Mouse (Mus musculus) lung, postnatal 25 days (tissue): Measurements from ENCODE around the gene Gabarap.
"Not testable (repeated sequence)": the region's sequence is repeated elsewhere in the genome, so short reads cannot be mapped to it uniquely, and the experiment has no call there.

ENCODE experiments used
- DNase-seq: peaks from one replicate; pipeline ENCODE4 v3.0.0; 2022; ENCODE audit warnings: low spot score

Gene Gabarap

DNA sequence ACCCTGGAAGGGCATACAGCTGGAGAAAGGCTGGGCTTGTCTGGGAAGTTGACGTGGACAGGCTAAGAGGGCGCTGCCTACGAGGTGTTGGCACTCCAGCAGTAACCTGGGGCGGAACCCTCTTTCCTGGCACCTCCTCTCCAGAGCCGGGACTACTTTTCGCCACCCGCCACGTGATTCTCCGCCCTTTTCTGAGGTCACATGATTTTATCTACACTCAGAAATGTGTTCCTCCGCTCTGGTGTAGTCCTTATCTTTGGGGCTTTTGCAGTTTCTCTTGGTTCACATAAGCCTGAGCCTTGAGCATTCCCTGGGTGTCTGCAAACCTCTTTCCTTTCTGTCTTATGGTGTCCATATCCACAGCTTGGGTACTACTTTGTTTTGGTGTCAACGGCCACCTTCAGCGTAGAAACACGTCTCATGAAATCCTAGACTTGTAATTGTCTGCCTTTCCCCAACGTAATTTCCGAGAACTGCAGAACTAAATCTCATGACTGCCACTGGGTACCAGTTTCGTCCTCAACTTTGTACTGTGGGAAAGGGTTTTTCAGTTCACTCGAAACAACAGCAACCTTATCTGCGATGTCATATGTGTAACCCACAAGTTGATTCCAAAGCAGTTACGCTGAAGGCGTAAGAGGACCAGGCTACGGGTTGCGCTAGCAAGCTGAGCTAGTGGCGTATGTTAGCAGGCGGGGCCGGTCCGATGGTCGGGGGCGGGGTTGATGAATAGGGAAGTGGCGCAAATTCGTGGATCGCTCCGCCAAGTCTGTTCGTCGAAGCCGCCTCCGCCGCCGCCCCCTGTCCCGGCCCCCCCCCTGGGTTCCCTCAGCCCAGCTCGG is at the start of gene Gabarap:
Gabarap (plus strand) TSS at position 294 of the 842 bp plus-strand sequence.
- peak; percentile 98 for DNase-seq

DNA sequence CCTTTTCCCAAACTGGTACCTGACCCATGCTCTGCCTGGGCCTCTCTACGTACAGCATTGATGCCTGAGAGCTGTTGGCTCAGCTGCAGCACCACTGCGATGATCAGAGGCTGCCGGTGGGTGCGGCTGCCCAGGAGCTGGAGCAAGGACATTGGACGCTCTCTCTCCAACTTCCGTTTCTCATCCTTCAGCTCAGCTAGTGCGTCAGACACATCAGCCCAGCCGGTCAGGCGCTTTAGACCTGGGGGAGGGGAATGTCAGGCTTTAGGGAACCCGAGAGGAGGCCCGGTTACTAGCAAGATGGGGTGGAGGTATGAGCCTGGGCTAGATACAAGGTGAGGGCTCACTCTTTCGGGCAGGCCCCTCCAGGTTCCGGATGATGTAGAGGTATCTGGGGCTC is 45.7 kb upstream of the Gabarap start:
- no peak for DNase-seq

DNA sequence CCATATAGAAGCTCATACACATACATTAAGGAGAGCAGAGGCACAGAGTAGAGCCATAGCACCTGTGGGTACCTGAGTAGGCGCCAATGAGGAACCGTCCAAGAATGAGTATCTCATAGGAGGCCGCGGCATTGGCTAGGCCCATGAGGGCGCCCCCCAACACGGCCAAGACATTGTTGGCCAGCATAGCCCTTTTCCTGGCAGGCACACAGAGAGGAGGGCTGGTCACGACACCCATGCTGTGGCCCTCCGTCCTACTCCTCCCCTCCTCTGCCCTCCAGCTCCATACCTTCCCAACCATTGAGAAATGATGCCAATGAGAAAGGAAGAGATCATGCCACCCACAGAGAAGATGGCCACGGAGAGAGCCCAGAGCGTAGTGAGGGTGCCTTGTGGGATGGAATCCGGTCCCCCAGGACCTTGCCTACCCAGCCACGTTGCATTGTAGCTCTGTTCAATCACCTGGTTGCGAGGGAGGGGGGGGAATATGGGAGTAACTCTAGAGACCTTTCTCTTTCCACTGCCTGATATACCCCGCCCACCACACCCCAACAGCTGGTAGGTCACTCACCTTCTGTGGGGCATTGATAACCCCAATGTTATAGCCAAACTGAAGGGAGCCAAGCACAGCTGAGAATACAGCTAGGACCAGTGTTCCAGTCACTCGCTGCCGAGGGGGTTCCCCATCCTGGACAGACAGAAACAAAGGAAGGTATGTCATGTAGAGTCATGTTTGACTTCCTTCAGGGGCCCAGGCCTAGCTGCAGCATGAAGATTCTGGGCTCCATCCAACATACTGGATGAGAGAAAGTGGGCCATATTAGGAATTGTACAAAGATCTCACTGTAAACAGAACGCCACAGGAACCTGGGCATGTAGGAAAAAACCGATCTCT is 44.7 kb upstream of the Gabarap start:
- no peak for DNase-seq

DNA sequence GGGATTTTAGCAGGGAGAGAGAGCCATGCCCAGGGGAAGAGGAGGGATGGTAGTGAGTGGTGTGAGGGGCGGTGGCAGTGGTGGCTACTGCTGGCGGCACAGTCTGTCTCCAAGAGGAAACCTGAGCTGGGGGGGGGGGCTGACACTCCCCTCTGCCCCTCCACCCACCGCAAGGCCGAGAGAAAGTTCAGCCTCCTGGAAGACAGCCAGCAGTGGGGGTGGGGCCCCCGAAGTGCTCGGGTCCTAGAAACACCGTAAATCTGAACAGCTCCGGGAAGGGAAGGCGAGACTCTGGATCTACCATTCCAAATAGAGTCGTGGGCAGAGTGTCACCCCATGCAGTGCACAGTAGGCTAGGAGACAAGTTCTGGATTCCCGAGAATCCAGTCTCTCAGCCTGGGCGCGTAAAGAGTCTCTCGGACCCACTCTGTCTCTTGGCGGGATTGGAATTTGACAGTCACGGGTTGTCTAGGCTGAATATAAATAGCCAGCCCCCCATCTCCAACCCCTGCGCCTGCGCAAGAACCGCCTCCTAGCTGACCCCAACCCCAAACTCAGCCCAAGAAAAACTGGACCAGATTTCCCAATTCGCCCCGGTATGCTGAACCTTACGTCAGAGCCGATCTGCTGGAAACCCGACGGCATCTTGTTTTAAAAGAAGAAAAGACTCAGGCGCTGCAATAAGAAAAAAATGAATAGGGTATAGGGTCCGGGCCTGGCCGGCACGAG is 43.4 kb upstream of the Gabarap start:
- no peak for DNase-seq

DNA sequence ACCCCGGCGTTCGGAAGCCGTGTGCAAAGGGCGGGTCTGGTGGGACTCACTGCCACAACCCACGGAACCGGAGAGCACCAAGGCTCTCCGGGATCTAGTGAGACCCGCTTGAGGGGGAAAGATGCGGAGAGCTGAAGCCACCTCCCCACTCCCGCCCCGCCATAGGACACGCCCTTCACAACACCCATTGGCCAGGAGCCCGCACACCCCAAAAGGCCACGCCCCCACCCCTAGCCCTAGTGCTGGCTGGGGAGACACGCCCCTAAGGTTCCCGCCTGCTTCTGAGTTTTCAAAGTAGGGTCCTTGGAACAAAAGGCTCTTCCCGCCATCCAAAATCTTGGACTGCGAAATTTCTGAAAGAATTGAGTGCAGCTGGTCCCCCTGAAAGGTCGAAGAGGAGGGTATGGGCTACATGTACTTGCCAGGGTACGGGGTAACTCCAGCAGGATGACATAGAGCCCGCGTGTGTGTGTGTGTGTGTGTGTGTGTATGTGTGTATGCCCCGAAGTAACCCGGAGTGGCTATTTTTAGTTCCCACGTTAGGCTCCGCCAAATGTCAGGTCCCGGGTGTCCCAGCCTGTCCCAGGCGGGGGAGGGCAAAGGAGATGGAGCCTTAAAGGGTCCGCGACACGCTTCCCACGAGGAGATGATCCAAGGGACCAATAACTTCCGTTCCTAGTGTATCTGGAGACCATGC is 42.7 kb upstream of the Gabarap start, which contains the start of gene Slc2a4:
Slc2a4 (minus strand) TSS at position 123 of the 697 bp plus-strand sequence.
- peak; percentile 91 for DNase-seq

DNA sequence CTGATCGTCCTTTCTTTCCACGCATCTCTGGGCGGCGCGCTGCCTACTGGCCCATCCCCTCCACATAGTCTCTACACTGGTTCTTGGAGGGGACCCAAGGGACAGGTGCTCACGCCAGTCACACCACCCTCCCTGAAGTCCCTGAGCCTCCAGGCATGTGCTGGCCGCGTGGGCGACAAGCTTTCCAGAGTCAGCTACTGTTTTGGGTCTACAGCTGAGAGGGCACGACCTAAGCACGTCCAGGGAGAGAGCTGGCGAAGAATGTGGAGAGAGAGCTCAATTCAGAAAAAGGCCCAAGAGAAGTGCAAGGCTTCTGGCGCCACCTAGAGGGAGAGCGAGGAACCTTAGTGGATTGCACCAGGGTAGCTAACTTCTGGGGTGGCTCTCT is 42.2 kb upstream of the Gabarap start:
- DNase-seq = peak; percentile 89

DNA sequence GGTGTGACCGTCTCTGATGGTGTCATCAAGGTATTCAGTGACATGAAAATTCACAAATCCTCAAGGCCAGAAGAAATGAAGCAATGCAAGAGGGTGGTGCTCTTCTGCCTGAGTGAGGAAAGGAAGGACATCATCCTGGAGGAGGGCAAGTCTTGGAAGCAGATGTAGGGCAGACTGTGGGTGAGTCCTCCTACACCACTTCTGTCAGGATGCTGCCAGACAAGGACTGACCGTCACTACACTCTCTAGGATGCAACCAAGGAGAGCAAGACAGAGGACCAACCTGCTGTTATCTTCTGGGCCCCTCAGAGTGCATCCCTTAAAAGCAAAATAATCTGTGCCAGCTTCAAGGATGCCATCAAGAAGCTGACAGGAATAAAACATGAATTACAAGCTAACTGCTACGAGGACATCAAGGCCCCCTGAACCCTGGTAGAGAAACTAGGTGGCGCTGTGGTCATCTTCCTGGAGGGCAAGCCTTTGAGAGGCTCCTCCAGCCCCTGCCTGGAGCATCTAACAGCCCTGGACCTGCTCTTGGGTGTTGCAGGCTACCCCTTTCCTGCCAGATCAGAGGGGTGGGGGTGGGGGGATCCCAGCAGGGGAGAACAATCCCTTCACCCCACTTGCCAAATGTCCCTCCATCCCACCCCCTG is 40.0 kb upstream of the Gabarap start:
- DNase-seq = no peak

DNA sequence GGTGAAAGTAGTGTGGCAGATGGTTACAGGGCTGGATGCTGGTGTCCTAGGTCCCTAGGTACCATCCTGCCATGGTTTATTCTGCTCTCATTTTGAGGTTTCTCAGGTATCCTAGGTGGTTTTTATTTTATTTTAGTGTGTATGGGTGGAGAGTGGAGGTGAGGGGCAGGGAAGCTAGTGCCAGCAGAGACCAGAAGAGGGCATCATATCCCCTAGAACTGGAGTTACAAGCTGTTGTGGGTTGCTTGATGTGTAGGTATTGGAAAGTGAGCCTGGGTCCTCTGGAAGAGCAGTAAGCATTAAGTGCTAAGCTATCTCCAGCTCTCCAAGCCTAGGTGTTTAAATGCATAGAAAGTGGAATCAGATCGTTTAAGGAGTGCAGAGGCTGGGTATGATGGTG is 38.7 kb upstream of the Gabarap start:
- no peak for DNase-seq

DNA sequence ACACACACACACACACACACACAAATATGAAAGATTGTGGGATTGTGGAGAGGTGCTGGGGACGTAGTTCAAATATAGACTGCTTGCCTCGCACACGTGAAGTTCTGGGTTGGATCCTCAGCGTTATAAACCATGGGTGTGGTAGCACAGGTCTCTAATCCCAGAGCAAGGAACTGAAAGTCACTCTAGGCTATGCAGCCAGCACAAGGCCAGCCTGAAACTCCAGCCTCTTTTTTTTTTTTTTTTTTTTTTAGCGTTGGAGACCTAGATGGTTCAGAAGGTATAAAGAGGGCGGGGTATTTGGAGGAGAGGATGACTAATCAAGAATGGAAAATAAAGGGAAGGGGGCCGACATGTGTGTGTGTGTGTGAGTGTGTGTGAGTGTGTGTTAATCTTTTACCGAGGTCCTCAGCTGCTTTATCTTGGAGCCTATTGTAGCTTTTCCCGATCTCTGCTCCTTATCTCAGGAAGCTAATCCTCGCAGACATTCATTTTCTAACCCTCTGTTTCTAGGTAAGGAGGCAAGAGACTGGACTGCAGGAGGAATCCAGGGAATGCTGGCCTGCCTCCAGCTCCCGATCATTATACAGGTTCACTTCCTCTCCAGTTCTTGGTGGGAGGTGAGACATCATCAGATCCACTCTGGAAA is 37.6 kb upstream of the Gabarap start:
- no peak for DNase-seq

DNA sequence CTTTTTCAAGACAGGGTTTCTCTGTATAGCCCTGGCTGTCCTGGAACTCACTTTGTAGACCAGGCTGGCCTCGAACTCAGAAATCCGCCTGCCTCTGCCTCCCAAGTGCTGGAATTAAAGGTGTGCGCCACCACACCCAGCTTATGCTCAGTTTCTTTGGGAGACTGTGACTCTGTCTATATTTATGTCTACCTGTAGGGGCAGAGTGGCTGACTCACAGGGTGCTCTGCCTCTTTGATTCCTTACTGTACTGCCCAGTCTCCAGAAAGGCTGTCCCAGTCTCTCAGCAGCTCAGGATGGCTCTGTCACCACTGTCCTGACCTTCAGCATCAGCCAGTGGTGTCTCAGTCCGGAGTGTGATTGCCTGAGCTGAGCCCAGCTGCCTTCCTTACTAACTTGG is 35.3 kb upstream of the Gabarap start:
- DNase-seq = not testable (repeated sequence)

DNA sequence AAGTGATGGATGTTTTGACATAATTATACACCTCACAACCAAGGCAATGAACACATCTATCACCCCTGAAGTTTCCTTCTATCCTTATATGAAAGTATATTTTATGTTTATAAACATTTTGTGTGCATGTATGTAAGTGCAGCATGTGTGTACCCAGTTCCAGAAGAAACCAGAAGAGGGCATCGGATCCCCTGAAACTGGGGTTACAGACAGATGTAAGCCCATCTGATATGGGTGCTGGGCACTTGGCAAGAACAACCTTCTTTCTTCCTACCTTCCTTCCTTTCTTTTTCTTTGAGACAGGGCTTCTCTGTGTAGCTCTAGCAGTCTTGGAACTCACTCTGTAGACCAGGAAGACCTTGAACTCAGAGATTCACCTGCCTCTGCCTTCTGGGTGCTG is 34.7 kb upstream of the Gabarap start:
- no peak for DNase-seq

DNA sequence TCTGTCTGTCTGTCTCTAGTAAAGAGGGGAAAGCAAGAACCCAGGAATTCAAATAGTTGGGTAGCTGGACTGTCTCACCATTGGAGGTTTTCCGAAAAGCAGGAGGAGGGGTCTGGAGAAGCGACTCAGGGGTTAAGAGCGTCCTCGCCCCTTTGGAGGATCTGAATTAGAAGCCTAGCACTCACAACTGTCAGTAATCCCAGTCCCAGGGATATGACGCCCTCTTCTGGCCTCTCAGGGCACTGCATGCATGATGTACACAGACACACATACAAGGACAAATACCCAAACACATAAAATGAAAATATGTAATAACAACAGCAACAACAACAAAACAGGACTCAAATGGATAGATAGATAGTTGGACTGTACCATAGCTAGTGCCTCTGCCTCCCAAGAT is 30.3 kb upstream of the Gabarap start:
- DNase-seq = no peak

DNA sequence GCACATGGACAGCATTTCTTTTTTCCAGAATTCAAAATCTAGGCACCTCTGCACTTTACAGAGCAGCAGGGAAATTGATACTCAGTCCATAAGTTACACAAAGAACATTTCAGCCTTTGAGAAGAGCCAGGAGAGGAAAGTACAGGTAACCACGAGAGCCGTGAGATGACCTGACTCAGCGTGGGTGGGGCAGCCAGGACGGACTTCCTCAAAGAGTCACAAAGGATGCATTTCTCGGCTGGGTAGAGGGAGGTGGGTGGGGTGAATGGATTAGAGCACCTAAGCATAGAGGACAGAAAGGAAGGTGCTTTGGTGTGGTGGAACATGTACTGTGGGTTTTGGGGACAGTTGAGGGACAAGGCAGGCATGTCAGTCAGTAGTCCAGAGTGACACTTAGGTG is 29.1 kb upstream of the Gabarap start:
- DNase-seq = no peak

DNA sequence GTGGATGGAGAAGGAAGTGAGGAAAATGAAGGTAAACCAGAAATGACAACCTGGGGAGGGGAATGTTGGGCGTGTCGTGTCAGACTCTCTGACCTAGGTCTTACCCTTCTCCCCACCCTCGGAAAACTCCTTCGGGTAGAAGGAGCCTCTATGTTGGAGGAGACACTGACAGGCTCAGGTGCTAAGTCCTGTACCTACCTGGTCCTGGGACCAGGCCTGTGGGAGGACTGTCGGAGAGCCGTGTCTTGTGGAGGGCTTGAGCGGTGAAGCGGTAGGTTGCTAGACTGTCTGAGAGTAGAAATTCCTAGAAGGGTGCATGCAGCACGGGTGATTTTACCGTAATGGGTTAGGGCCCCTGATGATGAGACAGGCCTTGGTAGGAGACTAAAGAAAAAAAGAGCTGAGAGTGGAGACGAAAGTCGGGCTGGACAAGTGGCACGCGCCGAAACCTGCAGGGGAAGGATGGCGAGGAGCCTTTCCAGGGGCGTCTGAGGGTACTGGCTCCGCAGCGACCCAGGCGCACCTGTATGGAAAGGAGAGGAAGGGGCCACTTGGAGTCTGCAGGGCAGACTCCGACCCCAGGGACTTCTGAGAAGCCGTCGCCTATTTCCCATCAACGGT is 26.2 kb upstream of the Gabarap start, which contains the start of gene Cldn7:
Cldn7 (plus strand) TSS at position 130 of the 621 bp plus-strand sequence.
- no peak for DNase-seq

DNA sequence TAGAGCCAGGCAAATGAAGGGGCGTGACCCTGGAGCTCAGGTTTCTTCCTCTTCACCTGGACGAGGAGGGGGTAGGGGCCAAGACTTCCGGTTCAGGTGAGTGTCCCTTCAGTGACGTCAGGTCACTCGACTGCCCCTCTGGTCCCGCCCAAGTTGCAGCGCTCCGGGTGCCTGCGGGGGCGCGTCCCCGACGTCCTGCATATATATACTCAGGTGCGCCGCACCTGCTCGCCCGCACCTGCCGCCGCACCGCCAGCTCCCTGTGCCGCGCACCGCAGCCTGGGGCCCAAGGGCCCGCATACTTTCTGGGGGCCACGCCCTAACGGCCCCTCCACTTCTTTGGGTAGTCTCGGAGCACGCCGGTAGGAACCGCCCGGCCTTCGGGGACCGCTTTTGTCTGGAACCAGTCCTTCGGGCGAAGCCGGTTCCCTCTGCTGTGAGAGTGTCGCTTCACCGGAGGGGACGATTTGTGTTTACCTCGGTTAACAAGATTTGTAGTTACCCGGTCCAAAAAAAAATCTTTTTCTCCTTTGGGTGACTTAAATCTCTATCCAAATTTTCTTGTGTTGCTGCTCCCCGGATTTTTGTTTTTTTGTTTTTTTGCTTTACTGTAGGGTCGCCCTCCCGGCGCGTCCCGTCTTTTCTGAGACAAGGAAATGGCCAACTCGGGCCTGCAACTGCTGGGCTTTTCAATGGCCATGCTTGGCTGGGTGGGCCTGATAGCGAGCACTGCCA is 25.5 kb upstream of the Gabarap start:
- DNase-seq = peak; percentile 89

DNA sequence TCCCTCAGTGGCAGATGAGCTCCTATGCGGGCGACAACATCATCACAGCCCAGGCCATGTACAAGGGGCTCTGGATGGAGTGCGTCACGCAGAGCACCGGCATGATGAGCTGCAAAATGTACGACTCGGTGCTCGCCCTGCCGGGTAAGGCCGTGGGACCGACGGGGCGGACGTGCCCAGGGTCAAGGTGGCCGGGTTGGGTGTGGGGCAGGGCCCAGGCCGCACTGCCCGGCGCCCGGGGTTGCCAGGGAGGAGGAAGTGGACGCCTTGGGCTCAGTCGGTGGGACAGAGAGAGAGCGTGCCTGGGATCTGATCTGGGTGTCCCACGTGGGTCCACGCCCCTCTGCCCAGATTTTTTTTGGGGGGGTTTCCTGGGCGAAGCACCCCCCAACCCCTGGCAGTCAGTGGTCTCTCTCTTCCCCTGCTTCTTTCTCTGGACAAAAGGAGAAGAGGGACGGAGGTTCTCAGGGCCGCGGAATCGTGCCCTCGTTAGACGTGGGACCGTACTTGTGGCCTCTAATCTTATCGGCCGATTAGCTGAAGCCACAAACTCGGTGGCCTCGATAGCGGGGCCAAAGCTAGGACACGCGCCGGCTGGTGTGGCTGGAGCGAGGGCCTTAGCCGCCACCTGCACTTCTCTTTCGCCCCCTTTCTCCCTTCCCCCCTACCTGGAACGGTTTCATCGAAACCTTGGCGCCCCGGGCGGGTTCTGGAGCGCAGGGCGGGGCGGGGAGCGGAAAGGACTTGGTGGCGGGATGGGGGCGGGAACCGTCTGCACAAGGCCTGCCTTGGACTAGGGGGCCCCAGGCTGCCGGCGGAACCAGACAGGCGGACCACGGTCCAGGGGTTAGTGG is 24.7 kb upstream of the Gabarap start:
- DNase-seq = no peak

DNA sequence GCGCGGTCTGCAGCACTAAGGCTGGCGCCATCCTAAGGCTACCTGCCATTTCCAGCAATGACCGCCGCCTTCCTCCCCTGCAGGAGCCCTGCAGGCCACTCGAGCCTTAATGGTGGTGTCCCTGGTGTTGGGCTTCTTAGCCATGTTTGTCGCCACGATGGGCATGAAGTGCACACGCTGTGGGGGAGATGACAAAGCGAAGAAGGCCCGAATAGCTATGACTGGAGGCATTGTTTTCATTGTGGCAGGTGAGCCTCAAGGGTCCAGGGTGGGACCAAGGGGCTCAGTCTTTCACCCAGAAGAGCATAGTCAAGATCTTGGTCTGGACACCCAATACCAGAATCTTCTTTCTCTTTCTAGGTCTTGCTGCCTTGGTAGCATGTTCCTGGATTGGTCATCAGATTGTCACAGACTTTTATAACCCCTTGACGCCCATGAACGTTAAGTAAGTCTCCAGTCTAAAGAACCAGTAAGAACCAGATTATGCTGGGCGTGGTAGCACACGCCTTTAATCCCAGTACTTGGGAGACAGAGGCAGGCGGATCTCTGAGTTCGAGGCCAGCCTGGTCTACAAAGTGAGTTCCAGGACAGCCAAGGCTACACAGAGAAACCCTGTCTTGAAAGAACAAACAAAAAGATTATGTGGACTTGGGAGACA is 24.0 kb upstream of the Gabarap start:
- DNase-seq = no peak

DNA sequence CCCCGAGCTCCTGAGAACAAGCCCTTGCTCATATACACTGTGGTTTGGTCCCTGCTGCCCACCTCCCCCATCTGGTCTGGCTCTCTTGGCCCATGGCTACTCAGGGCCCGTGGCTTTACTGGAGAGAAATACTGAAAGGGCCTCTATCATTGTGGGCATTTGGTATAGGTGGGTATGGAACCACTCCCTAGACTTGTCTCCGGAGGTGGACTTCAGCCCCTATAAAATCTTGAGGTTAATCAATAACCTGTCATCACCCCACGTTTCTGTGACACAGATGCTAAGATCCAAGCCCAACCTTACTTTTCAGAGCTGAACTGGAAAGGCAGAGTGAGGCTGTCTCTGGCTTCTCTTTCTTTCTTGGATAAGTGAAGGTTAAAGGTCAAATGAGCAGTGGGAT is 22.1 kb upstream of the Gabarap start:
- no peak for DNase-seq
